Mouse (Mus musculus): ENCODE data around the gene Xpo1. TPM values are rescaled to one million over a fixed set of nuclear protein-coding genes. Genes with fewer than 3 reads are reported as not detected.

The Xpo1 gene
- polyA plus RNA-seq, 1 experiment, result 77.8 TPM

- H3K27ac ChIP-seq (ENCODE audit: control insufficient read depth, insufficient read depth, low read depth, low read length, poor library complexity), result peak overlapping the region; percentile 99
- H3K4me3 ChIP-seq (replicated peaks; ENCODE audit: control insufficient read depth, low read depth, low read length), result peak overlapping the region; percentile 95
- TF ChIP-seq CTCF (IDR thresholded peaks at IDR 0.05; ENCODE audit: control insufficient read depth, insufficient read depth, low read length), result no peak
- TF ChIP-seq POLR2A (IDR thresholded peaks at IDR 0.05; ENCODE audit: borderline replicate concordance, control insufficient read depth, low read depth, low read length), result peak; percentile 77; the same call in 1 of the 2 replicates
- under 1% methylated on average over 96 of the region's 98 CpGs for WGBS
- H3K4me1 ChIP-seq (ENCODE audit: control insufficient read depth, insufficient read depth, low read length), result no peaks in the 10 kb centered on the region
Observed at GRCm38 (mm10) chr11:23305673-23306608, 50.1 kb downstream of the Xpo1 start.

GRCm38 (mm10) chr11:23306764-23307565, 51.1 kb downstream of the Xpo1 start, which contains the start of gene Usp34:
Gene Usp34, plus strand, starts transcription at chr11:23306895.
- peak within 1 kb of the TSS; percentile 99 for H3K27ac ChIP-seq (ENCODE audit: control insufficient read depth, insufficient read depth, low read depth, low read length, poor library complexity)
- WGBS, result under 1% methylated on average over 66 of the region's 80 CpGs
- H3K4me1 ChIP-seq (ENCODE audit: control insufficient read depth, insufficient read depth, low read length), result no peaks in the 10 kb centered on the region
- TF ChIP-seq CTCF (IDR thresholded peaks at IDR 0.05; ENCODE audit: control insufficient read depth, insufficient read depth, low read length) (no peak), POLR2A (IDR thresholded peaks at IDR 0.05; ENCODE audit: borderline replicate concordance, control insufficient read depth, low read depth, low read length) (no peak)
- peak within 1 kb of the TSS; percentile 95 for H3K4me3 ChIP-seq (replicated peaks; ENCODE audit: control insufficient read depth, low read depth, low read length)

GRCm38 (mm10) chr11:23307566-23307920, 51.7 kb downstream of the Xpo1 start:
- Histone ChIP-seq H3K27ac (ENCODE audit: control insufficient read depth, insufficient read depth, low read depth, low read length, poor library complexity) (no peak overlapping the region), H3K4me1 (ENCODE audit: control insufficient read depth, insufficient read depth, low read length) (no peaks in the 10 kb centered on the region), H3K4me3 (replicated peaks; ENCODE audit: control insufficient read depth, low read depth, low read length) (peak overlapping the region; percentile 77)
- no peak for TF ChIP-seq CTCF (IDR thresholded peaks at IDR 0.05; ENCODE audit: control insufficient read depth, insufficient read depth, low read length)
- no peak for TF ChIP-seq POLR2A (IDR thresholded peaks at IDR 0.05; ENCODE audit: borderline replicate concordance, control insufficient read depth, low read depth, low read length)
- WGBS, result 1% methylated on average over 6 of the region's 6 CpGs

- 52% methylated on average over 1 of the region's 1 CpGs for WGBS
- H3K4me3 ChIP-seq (replicated peaks; ENCODE audit: control insufficient read depth, low read depth, low read length), result no peak overlapping the region
- no peak for TF ChIP-seq CTCF (IDR thresholded peaks at IDR 0.05; ENCODE audit: control insufficient read depth, insufficient read depth, low read length)
- no peak for TF ChIP-seq POLR2A (IDR thresholded peaks at IDR 0.05; ENCODE audit: borderline replicate concordance, control insufficient read depth, low read depth, low read length)
- H3K27ac ChIP-seq (ENCODE audit: control insufficient read depth, insufficient read depth, low read depth, low read length, poor library complexity), result no peak overlapping the region
- H3K4me1 ChIP-seq (ENCODE audit: control insufficient read depth, insufficient read depth, low read length), result peaks cover 1% of the 10 kb centered on the region; the same call in 1 of the 2 replicates
Observed at GRCm38 (mm10) chr11:23313496-23313895, 57.7 kb downstream of the Xpo1 start.

- 94% methylated on average over 2 of the region's 2 CpGs for WGBS
- no peak overlapping the region for H3K4me3 ChIP-seq (replicated peaks; ENCODE audit: control insufficient read depth, low read depth, low read length)
- H3K4me1 ChIP-seq (ENCODE audit: control insufficient read depth, insufficient read depth, low read length), result no peaks in the 10 kb centered on the region
- no peak overlapping the region for H3K27ac ChIP-seq (ENCODE audit: control insufficient read depth, insufficient read depth, low read depth, low read length, poor library complexity)
- no peak for TF ChIP-seq POLR2A (IDR thresholded peaks at IDR 0.05; ENCODE audit: borderline replicate concordance, control insufficient read depth, low read depth, low read length)
- TF ChIP-seq CTCF (IDR thresholded peaks at IDR 0.05; ENCODE audit: control insufficient read depth, insufficient read depth, low read length), result no peak
Observed at GRCm38 (mm10) chr11:23329413-23329812, 73.6 kb downstream of the Xpo1 start.

- no peaks in the 10 kb centered on the region; the same call in 1 of the 2 replicates for H3K4me1 ChIP-seq (ENCODE audit: control insufficient read depth, insufficient read depth, low read length)
- no peak overlapping the region for H3K27ac ChIP-seq (ENCODE audit: control insufficient read depth, insufficient read depth, low read depth, low read length, poor library complexity)
- WGBS, result 75% methylated on average over 3 of the region's 3 CpGs
- TF ChIP-seq POLR2A (IDR thresholded peaks at IDR 0.05; ENCODE audit: borderline replicate concordance, control insufficient read depth, low read depth, low read length) (no peak), CTCF (IDR thresholded peaks at IDR 0.05; ENCODE audit: control insufficient read depth, insufficient read depth, low read length) (no peak)
- H3K4me3 ChIP-seq (replicated peaks; ENCODE audit: control insufficient read depth, low read depth, low read length), result no peak overlapping the region
Observed at GRCm38 (mm10) chr11:23332136-23332535, 76.3 kb downstream of the Xpo1 start.

- no peaks in the 10 kb centered on the region; the same call in 1 of the 2 replicates for H3K4me1 ChIP-seq (ENCODE audit: control insufficient read depth, insufficient read depth, low read length)
- 16% methylated on average over 1 of the region's 1 CpGs for WGBS
- H3K27ac ChIP-seq (ENCODE audit: control insufficient read depth, insufficient read depth, low read depth, low read length, poor library complexity), result no peak overlapping the region
- no peak overlapping the region for H3K4me3 ChIP-seq (replicated peaks; ENCODE audit: control insufficient read depth, low read depth, low read length)
- TF ChIP-seq POLR2A (IDR thresholded peaks at IDR 0.05; ENCODE audit: borderline replicate concordance, control insufficient read depth, low read depth, low read length), result no peak
- TF ChIP-seq CTCF (IDR thresholded peaks at IDR 0.05; ENCODE audit: control insufficient read depth, insufficient read depth, low read length), result no peak
Observed at GRCm38 (mm10) chr11:23335160-23335559, 79.3 kb downstream of the Xpo1 start.

Other genes starting within 250 kb of the Xpo1 start
- 2.1 and 6.9 TPM in 2 replicates for gene Fam161a, start 248.5 kb upstream of the Xpo1 start, polyA plus RNA-seq (2011; ENCODE audit: insufficient read depth, insufficient read length, low replicate concordance, missing spikeins)
- gene Usp34, start 50.9 kb downstream of the Xpo1 start, polyA plus RNA-seq (2011; ENCODE audit: insufficient read depth, insufficient read length, low replicate concordance, missing spikeins), result 14.6 and 23.5 TPM in 2 replicates
- 23.3 and 54.0 TPM in 2 replicates for gene Ahsa2, start 242.0 kb downstream of the Xpo1 start, polyA plus RNA-seq (2011; ENCODE audit: insufficient read depth, insufficient read length, low replicate concordance, missing spikeins)

All from bone marrow, adult 2 months (tissue).